Mouse (Mus musculus): ENCODE data around the gene Gm3252. TPM values are rescaled to one million over a fixed set of nuclear protein-coding genes. Genes with fewer than 3 reads are reported as not detected.

The Gm3252 gene
- polyA plus RNA-seq (2014; fragmentation: Illumina TruSeq; extraction: RNeasy Lipid Tissue Mini Kit (QIAGEN cat#74804); ENCODE audit: low read depth, low replicate concordance): 3.1 TPM

DNA sequence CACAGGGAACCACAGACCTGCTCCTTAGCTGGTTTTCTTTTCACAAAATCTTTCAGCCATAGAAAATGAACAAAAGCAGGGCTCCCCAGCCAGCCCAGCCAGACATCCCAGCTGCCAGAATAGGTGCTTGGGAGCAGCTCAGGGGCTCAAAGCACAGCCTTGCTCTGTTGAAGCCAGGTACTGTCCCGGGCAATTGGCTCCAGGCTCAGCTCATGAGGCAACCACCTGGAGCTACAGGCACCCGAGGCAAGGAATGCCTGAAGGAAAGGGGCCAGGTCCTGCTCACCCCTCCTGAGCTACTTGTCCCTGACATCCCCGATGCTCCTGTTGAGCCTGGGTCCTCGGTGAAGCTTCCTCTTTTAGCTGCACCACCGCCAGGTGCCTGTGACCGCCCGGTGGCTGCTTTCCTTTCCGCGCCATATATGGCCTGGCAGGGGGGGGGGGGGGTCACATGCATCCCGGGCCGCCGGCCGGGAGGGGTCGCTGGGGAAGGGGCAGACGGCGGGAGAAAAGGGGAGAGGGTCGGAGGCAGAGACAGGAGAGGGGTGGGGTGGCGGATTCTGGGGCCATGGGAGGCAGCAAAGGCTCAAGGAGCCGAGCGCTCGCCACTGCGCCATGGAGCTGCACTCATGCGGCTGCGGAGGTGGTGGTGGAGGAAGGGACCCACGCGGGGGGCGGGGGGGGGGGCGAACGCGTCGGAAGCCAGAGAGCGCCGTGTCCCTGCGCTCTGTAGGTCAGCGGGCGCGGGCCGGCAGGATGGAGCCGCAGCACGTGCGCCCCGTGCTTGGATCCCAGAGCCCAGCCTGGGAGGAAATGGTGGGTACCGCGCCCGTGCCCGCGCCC lies at the start of gene Gm3252:
Gene Gm3252 (plus strand): TSS at position 738 of the 843 bp plus-strand sequence.

GRCm38 (mm10) chr14:4708938-4709337 lies 17.6 kb upstream of the Gm3252 start, which contains the start of gene Gm7876:
Gene Gm7876, plus strand, starts transcription at chr14:4709238.

DNA sequence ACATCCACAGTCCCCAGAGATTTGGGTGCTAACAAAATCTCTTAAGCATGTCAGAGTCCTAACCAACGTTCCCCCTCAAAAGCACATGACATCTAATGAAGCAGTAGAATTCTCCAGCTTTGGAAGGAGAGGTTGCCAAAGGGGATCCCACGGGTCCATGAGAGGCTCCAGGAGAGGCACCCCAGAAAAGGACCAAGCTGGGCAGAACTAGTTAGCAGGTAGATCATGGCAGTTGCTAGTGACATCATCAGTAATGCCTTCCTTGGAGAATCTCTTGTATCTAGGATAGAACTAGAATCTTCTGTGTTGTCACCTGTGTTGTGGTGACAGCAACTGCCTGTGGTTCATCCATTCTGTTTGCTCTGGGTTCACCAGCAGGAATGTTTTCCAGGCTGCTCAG lies 49.5 kb downstream of the Gm3252 start, which contains the start of gene Gm9602:
Gene Gm9602 (plus strand): TSS at position 301 of the 400 bp plus-strand sequence.

Other genes starting within 250 kb of the Gm3252 start
- gene Gm3182, start 245.0 kb upstream of the Gm3252 start, polyA plus RNA-seq (2014; fragmentation: Illumina TruSeq; extraction: RNeasy Lipid Tissue Mini Kit (QIAGEN cat#74804); ENCODE audit: low read depth, low replicate concordance): 113 TPM
- not detected for gene Gm3047, start 171.4 kb upstream of the Gm3252 start, polyA plus RNA-seq (2014; fragmentation: Illumina TruSeq; extraction: RNeasy Lipid Tissue Mini Kit (QIAGEN cat#74804); ENCODE audit: low read depth, low replicate concordance)
- 24.3 TPM for gene Gm8159, start 94.4 kb upstream of the Gm3252 start, polyA plus RNA-seq (2014; fragmentation: Illumina TruSeq; extraction: RNeasy Lipid Tissue Mini Kit (QIAGEN cat#74804); ENCODE audit: low read depth, low replicate concordance)
- gene Gm3239, start 62.6 kb upstream of the Gm3252 start, polyA plus RNA-seq (2014; fragmentation: Illumina TruSeq; extraction: RNeasy Lipid Tissue Mini Kit (QIAGEN cat#74804); ENCODE audit: low read depth, low replicate concordance): 6.9 TPM
- 14.0 TPM for gene Gm7876, start 17.5 kb upstream of the Gm3252 start, polyA plus RNA-seq (2014; fragmentation: Illumina TruSeq; extraction: RNeasy Lipid Tissue Mini Kit (QIAGEN cat#74804); ENCODE audit: low read depth, low replicate concordance)
- 5.4 TPM for gene Gm9602, start 49.6 kb downstream of the Gm3252 start, polyA plus RNA-seq (2014; fragmentation: Illumina TruSeq; extraction: RNeasy Lipid Tissue Mini Kit (QIAGEN cat#74804); ENCODE audit: low read depth, low replicate concordance)
- gene Gm3269, start 111.3 kb downstream of the Gm3252 start, polyA plus RNA-seq (2014; fragmentation: Illumina TruSeq; extraction: RNeasy Lipid Tissue Mini Kit (QIAGEN cat#74804); ENCODE audit: low read depth, low replicate concordance): 0.13 TPM
- 0.70 TPM for gene Gm3264, start 128.8 kb downstream of the Gm3252 start, polyA plus RNA-seq (2014; fragmentation: Illumina TruSeq; extraction: RNeasy Lipid Tissue Mini Kit (QIAGEN cat#74804); ENCODE audit: low read depth, low replicate concordance)
- 0.24 TPM for gene Gm3278, start 165.6 kb downstream of the Gm3252 start, polyA plus RNA-seq (2014; fragmentation: Illumina TruSeq; extraction: RNeasy Lipid Tissue Mini Kit (QIAGEN cat#74804); ENCODE audit: low read depth, low replicate concordance)

Data from testis, adult 10 weeks (tissue).